Mouse (Mus musculus) kidney, adult 11 months (tissue): ENCODE measurements at regions not wholly inside any gene's neighbourhood (a gene's known extent, or its start where the extent isn't known, plus 50 kb on each side); places are given as distances from the start of the nearest gene placed in this dataset.
A peak's percentile ranks its signal among the peaks of the same experiment; 100 is the strongest.

Experiments
- DNase-seq: peaks from one replicate; pipeline ENCODE4 v3.0.0; 2022

GRCm38 (mm10) chr12:58437031-58437430 lies 167.9 kb upstream of the Clec14a start:
- no peak for DNase-seq

- no peak for DNase-seq
These were observed 165.4 kb upstream of the Clec14a start for GRCm38 (mm10) chr12:58434504-58434903.

GRCm38 (mm10) chr12:58429929-58430328 lies 160.8 kb upstream of the Clec14a start:
- no peak for DNase-seq

- DNase-seq, result no peak
These were observed 157.7 kb upstream of the Clec14a start for GRCm38 (mm10) chr12:58426758-58427157.

GRCm38 (mm10) chr12:58425961-58426360 lies 156.9 kb upstream of the Clec14a start:
- peak; percentile 6 for DNase-seq

GRCm38 (mm10) chr12:58423581-58423980 lies 154.5 kb upstream of the Clec14a start:
- DNase-seq, result no peak

GRCm38 (mm10) chr12:58401904-58402303 lies 132.8 kb upstream of the Clec14a start:
- no peak for DNase-seq

GRCm38 (mm10) chr12:58360258-58360657 lies 91.2 kb upstream of the Clec14a start:
- DNase-seq, result no peak

- no peak for DNase-seq
These were observed 65.1 kb upstream of the Clec14a start for GRCm38 (mm10) chr12:58334163-58334562.

GRCm38 (mm10) chr12:58329913-58330312 lies 60.8 kb upstream of the Clec14a start:
- DNase-seq, result no peak

- no peak for DNase-seq
These were observed 54.9 kb upstream of the Clec14a start for GRCm38 (mm10) chr12:58323953-58324352.
